Mouse (Mus musculus): ENCODE data around the gene Usp31.
A peak's percentile ranks its signal among the peaks of the same experiment; 100 is the strongest.

DNA sequence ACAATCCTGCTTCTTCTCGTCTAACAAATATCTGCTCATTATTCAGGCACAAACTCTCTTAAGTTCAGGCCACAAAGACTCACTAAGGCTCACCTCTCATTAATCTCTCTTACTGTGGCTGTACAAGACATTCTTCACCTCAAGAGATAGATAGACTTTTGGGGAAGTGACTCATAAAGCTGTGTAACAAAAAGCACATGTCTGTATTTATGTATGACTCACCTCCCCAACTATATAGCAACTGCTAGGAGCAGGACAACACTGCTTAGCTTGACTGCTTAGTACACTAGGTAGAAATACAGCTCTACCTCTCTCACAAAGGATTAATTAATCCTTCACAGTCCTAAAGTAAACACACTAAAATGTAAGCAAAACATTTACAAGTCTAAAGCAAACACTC lies 46.3 kb downstream of the Usp31 start:
- TF ChIP-seq SIN3A (IDR thresholded peaks at IDR 0.05; ENCODE audit: low read length) (peak; percentile 40; the same call in 1 of the 2 replicates), CHD1 (IDR thresholded peaks at IDR 0.05; ENCODE audit: low read depth, low read length) (no peak), CHD2 (IDR thresholded peaks at IDR 0.05; ENCODE audit: low read length) (no peak), POLR2AphosphoS2 (IDR thresholded peaks at IDR 0.05; ENCODE audit: low read length) (no peak), POLR2A (IDR thresholded peaks at IDR 0.05; ENCODE audit: control insufficient read depth in 1 of 2, insufficient read depth in 1 of 2, low read depth in 1 of 2, low read length in 2 of 2, poor library complexity in 1 of 2) (no peak)

All from MEL (cell line).